Mouse (Mus musculus) liver, embryonic 14.5 days (tissue): ENCODE data around the gene Nmnat2.

Source experiments
- CTCF ChIP-seq: IDR thresholded peaks from 2 replicates; pipeline ENCODE4 v1.5.1; 2016; ENCODE audit warnings: antibody characterized with exemption, low read depth, control low read depth
- EP300 ChIP-seq: IDR thresholded peaks from 2 replicates; pipeline ENCODE4 v1.6.1; 2016; ENCODE audit warnings: antibody characterized with exemption, low read depth

DNA sequence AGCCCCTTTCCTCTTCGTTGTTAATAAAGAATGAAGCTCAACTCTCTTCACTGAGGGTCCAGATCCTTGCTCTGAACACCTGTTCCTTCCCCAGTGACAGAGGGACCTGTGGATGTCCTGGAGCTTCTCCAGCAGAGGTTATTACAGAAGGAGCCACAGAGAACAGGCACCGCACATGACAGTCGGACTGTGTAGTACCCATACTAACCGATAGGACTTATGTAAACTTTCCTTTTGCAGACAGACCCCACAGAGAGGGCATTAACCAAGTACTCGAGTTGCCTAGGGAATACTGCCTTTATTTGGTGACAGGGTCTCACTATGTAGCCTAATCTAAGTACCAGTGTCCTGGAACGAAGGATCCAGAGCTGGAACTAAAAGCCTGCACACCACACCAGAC is 39.0 kb downstream of the Nmnat2 start:
- TF ChIP-seq EP300 (no peak), CTCF (no peak)
